Mouse (Mus musculus) liver, adult 2 months (tissue): ENCODE results near the gene Magi2.

Experiments
- CTCF ChIP-seq: fragments of 200-500 bp; IDR thresholded peaks from 2 replicates; pipeline ENCODE4 v1.5.1; 2011; ENCODE audit warnings: low read depth, low read length, control low read depth
- POLR2A ChIP-seq: fragments of 200-500 bp; IDR thresholded peaks from 2 replicates; pipeline ENCODE4 v1.6.1; 2011; ENCODE audit warnings: low read length, control low read depth; ENCODE audit not compliant: insufficient read depth; ENCODE audit errors: extremely low read depth

GRCm38 (mm10) chr5:20080605-20081309 is 853.9 kb downstream of the Magi2 start:
- TF ChIP-seq CTCF = no peak
- no peak for TF ChIP-seq POLR2A
